Mouse (Mus musculus): ENCODE results near the gene 4930452B06Rik. TPM values are rescaled to one million over a fixed set of nuclear protein-coding genes. Genes with fewer than 3 reads are reported as not detected.

The 4930452B06Rik gene
- total and polyA plus RNA-seq, 3 experiments: not detected

DNA sequence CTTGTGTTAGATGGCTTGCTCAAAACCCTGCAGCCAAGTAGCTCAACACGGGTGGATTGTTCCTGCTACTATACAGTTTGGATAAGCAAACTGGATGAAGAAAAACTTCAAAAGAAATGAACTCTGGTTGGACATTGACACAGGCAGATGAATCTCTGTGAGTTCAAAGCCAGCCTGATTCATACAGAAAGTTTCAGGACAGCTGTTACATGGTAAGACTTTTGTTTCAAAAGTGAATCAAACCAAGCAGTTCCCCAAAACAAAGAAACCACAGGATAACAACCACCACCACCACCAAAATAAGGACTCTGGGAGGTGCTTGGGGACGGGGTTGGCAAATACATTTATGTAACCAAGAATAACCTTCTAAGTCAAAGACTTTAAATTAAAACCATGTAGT, 193.2 kb downstream of the 4930452B06Rik start:
- Histone ChIP-seq H3K79me2 (ENCODE audit: control insufficient read depth, insufficient read depth, low read length, poor library complexity) (no peaks in the 10 kb centered on the region), H3K4me1 (ENCODE audit: control insufficient read depth in 1 of 2, insufficient read depth in 2 of 2, low read length in 2 of 2) (no peaks in the 10 kb centered on the region), H3K9ac (ENCODE audit: control insufficient read depth, low read depth, low read length, poor library complexity, severe bottlenecking) (no peak overlapping the region), H3K4me3 (ENCODE audit: control insufficient read depth in 1 of 2, insufficient read depth in 1 of 2, low read depth in 2 of 2, low read length in 2 of 2) (no peak overlapping the region), H3K9me3 (replicated peaks; ENCODE audit: insufficient read depth, low read length) (no peaks in the 10 kb centered on the region), H3K27ac (ENCODE audit: control insufficient read depth, low read depth, low read length) (no peak overlapping the region), H3K27me3 (ENCODE audit: control insufficient read depth in 1 of 2, insufficient read depth in 2 of 2, low read length in 2 of 2) (no peaks in the 10 kb centered on the region), H3K36me3 (ENCODE audit: control insufficient read depth in 1 of 2, insufficient read depth in 2 of 2, low read length in 2 of 2) (no peaks in the 10 kb centered on the region)
- DNase-seq (ENCODE audit: low read depth, low spot score): no peak
- TF ChIP-seq MAFK (IDR thresholded peaks at IDR 0.05; ENCODE audit: borderline replicate concordance, low read depth, low read length): no peak
- TF ChIP-seq MEF2A (IDR thresholded peaks at IDR 0.05; ENCODE audit: extremely low read depth, insufficient replicate concordance, low read depth, low read length, poor library complexity, severe bottlenecking): no peak
- no peak for TF ChIP-seq HCFC1 (IDR thresholded peaks at IDR 0.05; ENCODE audit: low read depth, low read length)
- TF ChIP-seq TBP (IDR thresholded peaks at IDR 0.05; ENCODE audit: low read depth, low read length): no peak
- no peak for TF ChIP-seq GATA1 (IDR thresholded peaks at IDR 0.05; ENCODE audit: low read depth, low read length)
- no peak for TF ChIP-seq KAT2A (conservative IDR thresholded peaks at IDR 0.05; ENCODE audit: low read depth, low read length)
- no peak for TF ChIP-seq RCOR1 (IDR thresholded peaks at IDR 0.05; ENCODE audit: low read depth, low read length)
- no peak for TF ChIP-seq USF1 (IDR thresholded peaks at IDR 0.05; ENCODE audit: low read depth, low read length)
- no peak for TF ChIP-seq JUND (IDR thresholded peaks at IDR 0.05; ENCODE audit: low read depth, low read length)
- no peak for TF ChIP-seq POLR2AphosphoS5 (IDR thresholded peaks at IDR 0.05; ENCODE audit: borderline replicate concordance, low read depth, low read length)
- no peak for TF ChIP-seq NRF1 (IDR thresholded peaks at IDR 0.05; ENCODE audit: insufficient read depth, low read depth, low read length, poor library complexity, severe bottlenecking)
- TF ChIP-seq GABPA (IDR thresholded peaks at IDR 0.05; ENCODE audit: low read depth, low read length): no peak
- TF ChIP-seq USF2 (IDR thresholded peaks at IDR 0.05; ENCODE audit: borderline replicate concordance in 1 of 2, insufficient read depth in 1 of 2, low read depth in 1 of 2, low read length in 2 of 2): no peak
- no peak for TF ChIP-seq MYC (IDR thresholded peaks at IDR 0.05; ENCODE audit: low read depth, low read length)

DNA sequence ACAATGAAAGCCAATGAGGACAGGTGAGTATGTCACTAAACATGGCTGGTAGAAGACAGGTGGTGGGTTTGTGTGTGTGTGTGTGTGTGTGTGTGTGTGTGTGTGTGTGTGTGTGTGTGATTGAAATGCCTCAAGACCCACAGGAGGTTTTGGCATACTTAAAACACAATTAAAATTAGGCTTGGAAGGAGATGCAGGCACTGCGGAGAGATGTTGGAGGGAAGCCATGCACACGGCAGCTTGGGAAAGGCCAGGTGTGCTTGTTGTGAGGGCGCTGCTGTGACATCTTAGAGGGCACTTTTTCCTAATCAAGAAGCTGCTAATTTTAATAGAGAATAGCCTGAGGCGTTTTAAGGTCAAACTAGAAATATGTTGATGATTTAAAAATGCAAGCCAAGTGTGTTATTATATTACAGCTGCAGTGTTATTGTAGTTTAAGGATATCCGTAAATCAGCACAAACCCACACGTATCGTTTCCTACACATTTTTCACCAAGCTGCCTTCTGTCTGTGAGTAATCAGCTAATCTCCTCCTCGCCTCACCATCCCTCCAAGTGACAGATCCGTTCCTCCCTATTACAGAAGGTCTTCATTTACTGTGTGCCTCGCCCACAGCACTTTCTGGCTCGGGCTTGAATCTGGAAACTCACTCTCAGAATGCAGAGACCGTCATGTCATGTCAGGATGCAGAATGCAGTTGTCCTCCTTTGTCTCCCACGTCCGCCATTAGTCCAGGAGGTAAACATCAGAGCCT, 201.5 kb downstream of the 4930452B06Rik start:
- H3K79me2 ChIP-seq (ENCODE audit: control insufficient read depth, insufficient read depth, low read length, poor library complexity): no peaks in the 10 kb centered on the region

More for the DNA sequence above, 201.5 kb downstream of the 4930452B06Rik start:
- no peak for DNase-seq (ENCODE audit: low read depth, low spot score)
- no peak for TF ChIP-seq MEF2A (IDR thresholded peaks at IDR 0.05; ENCODE audit: extremely low read depth, insufficient replicate concordance, low read depth, low read length, poor library complexity, severe bottlenecking)
- TF ChIP-seq POLR2A (IDR thresholded peaks at IDR 0.05; ENCODE audit: control insufficient read depth in 1 of 2, insufficient read depth in 1 of 2, low read depth in 1 of 2, low read length in 2 of 2, poor library complexity in 1 of 2): no peak
- TF ChIP-seq JUND (IDR thresholded peaks at IDR 0.05; ENCODE audit: low read depth, low read length): no peak
- no peak for TF ChIP-seq CHD2 (IDR thresholded peaks at IDR 0.05; ENCODE audit: low read length)
- no peak for TF ChIP-seq ZC3H11A (IDR thresholded peaks at IDR 0.05; ENCODE audit: low read depth, low read length)
- TF ChIP-seq TBP (IDR thresholded peaks at IDR 0.05; ENCODE audit: low read depth, low read length): no peak
- TF ChIP-seq EP300 (IDR thresholded peaks at IDR 0.05; ENCODE audit: low read depth in 1 of 2, low read length in 2 of 2): no peak
- no peak for TF ChIP-seq CTCF (IDR thresholded peaks at IDR 0.05 in 2 of 3, conservative IDR thresholded peaks at IDR 0.05 in 1 of 3; ENCODE audit: control insufficient read depth in 1 of 3, insufficient read depth in 1 of 3, low read depth in 2 of 3, low read length in 3 of 3, poor library complexity in 1 of 3, severe bottlenecking in 1 of 3)
- TF ChIP-seq UBTF (IDR thresholded peaks at IDR 0.05; ENCODE audit: borderline replicate concordance, insufficient read depth, low read depth, low read length): no peak
- TF ChIP-seq CHD1 (IDR thresholded peaks at IDR 0.05; ENCODE audit: low read depth, low read length): no peak
- TF ChIP-seq ZNF384 (IDR thresholded peaks at IDR 0.05; ENCODE audit: low read depth, low read length): no peak
- TF ChIP-seq ZMIZ1 (IDR thresholded peaks at IDR 0.05; ENCODE audit: low read depth, low read length): no peak
- TF ChIP-seq BHLHE40 (IDR thresholded peaks at IDR 0.05; ENCODE audit: borderline replicate concordance, low read depth, low read length): no peak
- no peak for TF ChIP-seq KAT2A (conservative IDR thresholded peaks at IDR 0.05; ENCODE audit: low read depth, low read length)
- TF ChIP-seq ZKSCAN1 (IDR thresholded peaks at IDR 0.05; ENCODE audit: low read depth, low read length): no peak
- TF ChIP-seq GATA1 (IDR thresholded peaks at IDR 0.05; ENCODE audit: low read depth, low read length): no peak
- TF ChIP-seq USF1 (IDR thresholded peaks at IDR 0.05; ENCODE audit: low read depth, low read length): no peak
- TF ChIP-seq HCFC1 (IDR thresholded peaks at IDR 0.05; ENCODE audit: low read depth, low read length): no peak
- TF ChIP-seq ELF1 (IDR thresholded peaks at IDR 0.05; ENCODE audit: low read depth, low read length): no peak
- no peaks in the 10 kb centered on the region for H3K27me3 ChIP-seq (ENCODE audit: control insufficient read depth in 1 of 2, insufficient read depth in 2 of 2, low read length in 2 of 2)
- H3K4me3 ChIP-seq (ENCODE audit: control insufficient read depth in 1 of 2, insufficient read depth in 1 of 2, low read depth in 2 of 2, low read length in 2 of 2): no peak overlapping the region
- no peaks in the 10 kb centered on the region for H3K36me3 ChIP-seq (ENCODE audit: control insufficient read depth in 1 of 2, insufficient read depth in 2 of 2, low read length in 2 of 2)
- no peaks in the 10 kb centered on the region for H3K9me3 ChIP-seq (replicated peaks; ENCODE audit: insufficient read depth, low read length)
- no peaks in the 10 kb centered on the region for H3K4me1 ChIP-seq (ENCODE audit: control insufficient read depth in 1 of 2, insufficient read depth in 2 of 2, low read length in 2 of 2)
- H3K9ac ChIP-seq (ENCODE audit: control insufficient read depth, low read depth, low read length, poor library complexity, severe bottlenecking): no peak overlapping the region
- H3K27ac ChIP-seq (ENCODE audit: control insufficient read depth, low read depth, low read length): no peak overlapping the region
